ENCODE assay signal across 8 mouse cellular contexts in the genomic region with DNA sequence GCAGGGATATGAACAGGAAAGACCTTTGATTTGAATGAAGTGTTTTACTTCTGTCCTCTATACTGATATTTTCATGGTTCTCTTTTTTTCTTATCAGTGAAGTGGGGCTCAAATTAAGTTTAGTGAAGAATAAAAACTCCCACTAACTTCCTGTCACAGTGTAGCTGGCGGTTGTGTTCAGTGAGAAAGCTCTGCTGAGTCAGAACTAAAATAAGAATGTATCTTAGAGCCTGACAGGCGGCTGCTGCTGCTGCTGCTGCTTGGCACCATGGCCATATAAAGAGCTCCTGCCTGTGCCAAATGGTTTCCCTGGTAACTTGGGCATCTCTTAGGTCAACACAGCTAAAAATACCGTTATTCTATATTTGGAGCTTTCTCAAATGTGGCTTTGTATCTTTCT.
DNase-seq lines count a peak whose midpoint lies in the region; ATAC-seq lines count a peak whose summit lies in the region.

No protein-coding gene starts in this region.

- peak; percentile 70 for ATAC-seq in cerebellum, adult (ENCODE audit: insufficient number of reproducible peaks, low FRiP score, low TSS enrichment)
- ATAC-seq in heart, embryonic 11.5 days (replicated peaks; ENCODE audit: insufficient number of reproducible peaks, low FRiP score, low TSS enrichment) = peak; percentile 44; the same call in 1 of the 2 replicates
- ATAC-seq in neural tube, embryonic 13.5 days (ENCODE audit: low read depth) = peak; percentile 57

- 18% methylated on average over 3 of the region's 3 CpGs for WGBS in heart, embryonic 11.5 days (ENCODE audit: insufficient replicate concordance)
- 20% methylated on average over 3 of the region's 3 CpGs for WGBS in neural tube, embryonic 13.5 days

- H3K9me3 ChIP-seq in heart, embryonic 11.5 days (replicated peaks; ENCODE audit: control insufficient read depth, low read length) = no peaks in the 10 kb centered on the region
- H3K9me3 ChIP-seq in neural tube, embryonic 13.5 days = no peaks in the 10 kb centered on the region

- H3K36me3 ChIP-seq in heart, embryonic 11.5 days (ENCODE audit: control insufficient read depth, insufficient read depth, low read length) = no peaks in the 10 kb centered on the region
- H3K36me3 ChIP-seq in neural tube, embryonic 13.5 days = no peaks in the 10 kb centered on the region

- peak overlapping the region; percentile 94 for H3K27ac ChIP-seq in heart, embryonic 11.5 days (ENCODE audit: low read depth, low read length)
- H3K27ac ChIP-seq in neural tube, embryonic 13.5 days (replicated peaks) = peak overlapping the region; percentile 76

- intact Hi-C loops in left cerebral cortex, postnatal 14 days (cut with DNase I) = no loop called here

- H3K9ac ChIP-seq in heart, embryonic 11.5 days (ENCODE audit: low read depth, low read length) = no peak overlapping the region
- no peak overlapping the region for H3K9ac ChIP-seq in neural tube, embryonic 13.5 days

- peak overlapping the region; percentile 41 for H3K4me2 ChIP-seq in heart, embryonic 11.5 days
- peak overlapping the region; percentile 10; the same call in 1 of the 2 replicates for H3K4me2 ChIP-seq in neural tube, embryonic 13.5 days

- no peak for DNase-seq in cerebellum, postnatal 4 days (ENCODE audit: low spot score in 2 of 2)
- DNase-seq in thymus, postnatal 14 days = peak; percentile 28
- DNase-seq in thymus, adult 18-20 months = no peak
- peak; percentile 76 to 90 for DNase-seq in left cerebral cortex, postnatal 14 days (ENCODE audit: low spot score in 2 of 2)
- no peak for DNase-seq in testis, postnatal 14 days (ENCODE audit: low spot score)

- peaks cover 27% of the 10 kb centered on the region for H3K4me1 ChIP-seq in heart, embryonic 11.5 days (ENCODE audit: control insufficient read depth, insufficient read depth, low read length)
- peaks cover 38% of the 10 kb centered on the region for H3K4me1 ChIP-seq in neural tube, embryonic 13.5 days (replicated peaks)

- H3K4me3 ChIP-seq in heart, embryonic 11.5 days (ENCODE audit: low read depth, low read length) = no peak overlapping the region
- H3K4me3 ChIP-seq in neural tube, embryonic 13.5 days = no peak overlapping the region

- no peaks in the 10 kb centered on the region for H3K27me3 ChIP-seq in heart, embryonic 11.5 days (ENCODE audit: control insufficient read depth, insufficient read depth, low read length)
- H3K27me3 ChIP-seq in neural tube, embryonic 13.5 days = no peaks in the 10 kb centered on the region

Comparison
In these comparisons a context has a peak if more than half of its experiments do, and no peak if none do; other contexts are left out.
1. DNase-seq: peak in thymus, postnatal 14 days (single experiment) and left cerebral cortex, postnatal 14 days (2 of 2); none in cerebellum, postnatal 4 days (0 of 2), thymus, adult 18-20 months (0 of 2) and testis, postnatal 14 days (single experiment).
2. Peak in every context shown above with its lines, with median percentiles within 50 percentile points of each other: ATAC-seq.